12 mouse cellular contexts compared by ENCODE assay signal in the genomic region with DNA sequence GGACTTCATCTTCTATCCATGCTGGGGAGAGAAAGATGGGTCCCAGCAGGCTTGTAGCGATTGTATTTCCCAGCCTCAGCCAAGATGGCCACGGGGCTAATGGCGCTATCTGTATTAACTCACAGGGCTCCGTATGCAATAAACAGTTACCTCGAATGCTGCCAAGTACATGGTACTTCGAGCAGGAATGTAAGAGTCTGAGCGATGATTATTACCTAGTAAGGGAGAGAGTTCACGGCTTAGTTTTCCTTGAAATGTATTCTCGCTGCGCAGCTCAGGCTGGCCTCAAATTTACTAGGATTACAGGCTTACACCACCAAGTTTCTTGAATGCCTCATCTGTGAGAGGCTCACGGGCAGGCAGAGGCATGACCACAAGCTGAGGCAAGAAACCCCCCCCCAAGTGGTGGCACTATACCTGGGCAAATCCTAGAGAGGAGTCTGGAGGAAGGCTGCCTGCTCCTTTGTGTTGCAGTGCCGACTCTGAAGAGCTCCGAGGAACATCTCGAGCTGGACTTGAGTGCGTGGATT.
DNase-seq lines count a peak whose midpoint lies in the region; ATAC-seq lines count a peak whose summit lies in the region.
"Had no signal": no experiment of that assay in that cellular context is flagged by ENCODE, and none has a peak within 500 bp of the region (broad histone marks: within the 10 kb centered on the region; RNA-seq: fewer than 3 reads in every experiment).

No protein-coding gene starts in this region.

- H3K27me3 ChIP-seq in embryonic facial prominence, embryonic 14.5 days (replicated peaks; ENCODE audit: control insufficient read depth, insufficient read depth, low read length) = no peaks in the 10 kb centered on the region; the same call in 1 of the 2 replicates
- peaks cover 4% of the 10 kb centered on the region; the same call in 1 of the 2 replicates for H3K27me3 ChIP-seq in limb, embryonic 12.5 days
- no peaks in the 10 kb centered on the region for H3K27me3 ChIP-seq in neural tube, embryonic 13.5 days
- H3K27me3 ChIP-seq: intestine, embryonic 15.5 days had no signal

- no peaks in the 10 kb centered on the region for H3K4me1 ChIP-seq in embryonic facial prominence, embryonic 14.5 days (ENCODE audit: control insufficient read depth, insufficient read depth, low read length)
- peaks cover 11% of the 10 kb centered on the region for H3K4me1 ChIP-seq in limb, embryonic 12.5 days (replicated peaks)
- H3K4me1 ChIP-seq in neural tube, embryonic 13.5 days (replicated peaks) = peaks cover 5% of the 10 kb centered on the region; the same call in 1 of the 2 replicates
- H3K4me1 ChIP-seq: intestine, embryonic 15.5 days had no signal

- ATAC-seq in cerebellum, adult (ENCODE audit: insufficient number of reproducible peaks, low FRiP score, low TSS enrichment) = no peak
- ATAC-seq in embryonic facial prominence, embryonic 14.5 days (ENCODE audit: low read depth) = peak; percentile 55
- no peak for ATAC-seq in limb, embryonic 12.5 days (ENCODE audit: insufficient number of reproducible peaks, insufficient read depth, low FRiP score, low TSS enrichment, low read depth)
- ATAC-seq in neural tube, embryonic 13.5 days (ENCODE audit: low read depth) = peak; percentile 57; the same call in 1 of the 2 replicates

- no peaks in the 10 kb centered on the region for H3K9me3 ChIP-seq in embryonic facial prominence, embryonic 14.5 days (ENCODE audit: control insufficient read depth, low read length)
- H3K9me3 ChIP-seq in limb, embryonic 12.5 days = no peaks in the 10 kb centered on the region
- no peaks in the 10 kb centered on the region for H3K9me3 ChIP-seq in neural tube, embryonic 13.5 days
- H3K9me3 ChIP-seq: heart, embryonic 15.5 days; intestine, embryonic 15.5 days; megakaryocyte, embryonic 14.5 days had no signal

- WGBS in embryonic facial prominence, embryonic 14.5 days = 76% methylated on average over 15 of the region's 15 CpGs
- 77% methylated on average over 15 of the region's 15 CpGs for WGBS in limb, embryonic 12.5 days
- WGBS in neural tube, embryonic 13.5 days = 64% methylated on average over 15 of the region's 15 CpGs

- peak overlapping the region; percentile 39; the same call in 1 of the 2 replicates for H3K4me2 ChIP-seq in embryonic facial prominence, embryonic 14.5 days (ENCODE audit: low read depth, low read length)
- H3K4me2 ChIP-seq in limb, embryonic 12.5 days = peak overlapping the region; percentile 49
- H3K4me2 ChIP-seq in neural tube, embryonic 13.5 days = peak overlapping the region; percentile 50

- intact Hi-C loops in gastrocnemius, postnatal 36 days (cut with DNase I) = loop anchor here (1.0 to 2.0 kb wide), 2 partner anchors 217 to 254 kb away; no protein-coding TSS in a partner anchor

- peak; percentile 56 for DNase-seq in cerebellum, adult 9-10 months
- peak; percentile 49 for DNase-seq in embryonic facial prominence, embryonic 14.5 days (ENCODE audit: low spot score)
- no peak for DNase-seq in urinary bladder, postnatal 14 days (ENCODE audit: low spot score)
- DNase-seq in gastrocnemius, postnatal 36 days = no peak
- DNase-seq in lung, postnatal 36 days = no peak

- no peaks in the 10 kb centered on the region for H3K36me3 ChIP-seq in embryonic facial prominence, embryonic 14.5 days (ENCODE audit: control insufficient read depth, insufficient read depth, low read length)
- H3K36me3 ChIP-seq in limb, embryonic 12.5 days = no peaks in the 10 kb centered on the region
- no peaks in the 10 kb centered on the region for H3K36me3 ChIP-seq in neural tube, embryonic 13.5 days
- H3K36me3 ChIP-seq: heart, embryonic 15.5 days; intestine, embryonic 15.5 days had no signal

- no peak overlapping the region for H3K9ac ChIP-seq in embryonic facial prominence, embryonic 14.5 days (ENCODE audit: low read depth, low read length)
- H3K9ac ChIP-seq in limb, embryonic 12.5 days (replicated peaks) = no peak overlapping the region
- H3K9ac ChIP-seq in neural tube, embryonic 13.5 days = peak overlapping the region; percentile 61; the same call in 1 of the 2 replicates
- H3K9ac ChIP-seq: heart, embryonic 15.5 days; intestine, embryonic 15.5 days; liver, postnatal 0 days had no signal

- H3K4me3 ChIP-seq in embryonic facial prominence, embryonic 14.5 days (ENCODE audit: low read depth, low read length) = no peak overlapping the region
- H3K4me3 ChIP-seq in limb, embryonic 12.5 days (replicated peaks) = no peak overlapping the region
- 0 out of 2 replicates have a peak overlapping the region, but pooled peaks have one; percentile 19 for H3K4me3 ChIP-seq in neural tube, embryonic 13.5 days
- H3K4me3 ChIP-seq: heart, embryonic 15.5 days; intestine, embryonic 15.5 days; megakaryocyte, embryonic 14.5 days had no signal

- H3K27ac ChIP-seq in embryonic facial prominence, embryonic 14.5 days (replicated peaks; ENCODE audit: low read depth, low read length) = no peak overlapping the region
- peak overlapping the region; percentile 35; the same call in 1 of the 2 replicates for H3K27ac ChIP-seq in limb, embryonic 12.5 days
- H3K27ac ChIP-seq in neural tube, embryonic 13.5 days (replicated peaks) = peak overlapping the region; percentile 20
- H3K27ac ChIP-seq: heart, embryonic 15.5 days; intestine, embryonic 15.5 days had no signal

Comparison
In these comparisons a context has a peak if more than half of its experiments do, and no peak if none do; other contexts are left out.
1. DNase-seq: peak in cerebellum, adult 9-10 months (single experiment) and embryonic facial prominence, embryonic 14.5 days (single experiment); none in urinary bladder, postnatal 14 days (single experiment), gastrocnemius, postnatal 36 days (0 of 2) and lung, postnatal 36 days (single experiment).
2. ATAC-seq: peak in embryonic facial prominence, embryonic 14.5 days (single experiment) and neural tube, embryonic 13.5 days (single experiment); none in cerebellum, adult (single experiment) and limb, embryonic 12.5 days (single experiment).
3. Peak in every context shown above with its lines, with median percentiles within 50 percentile points of each other: H3K4me2 ChIP-seq.